Mouse (Mus musculus): ENCODE data around the gene Atad1.

GRCm38 (mm10) chr19:32713471-32713870 lies 26.1 kb downstream of the Atad1 start:
- TF ChIP-seq TAL1 (IDR thresholded peaks at IDR 0.05; ENCODE audit: low read length) = no peak
- no peak for TF ChIP-seq GATA1 (IDR thresholded peaks at IDR 0.05; ENCODE audit: low read length)
